Mouse (Mus musculus): ENCODE results near the gene Abl2. TPM values are rescaled to one million over a fixed set of nuclear protein-coding genes. Genes with fewer than 3 reads are reported as not detected.
A peak's percentile ranks its signal among the peaks of the same experiment; 100 is the strongest.
"Not testable (repeated sequence)": the region's sequence is repeated elsewhere in the genome, so short reads cannot be mapped to it uniquely, and the experiment has no call there.

The Abl2 gene
- polyA plus RNA-seq, 1 experiment from 2014 or later: 3.9 TPM

GRCm38 (mm10) chr1:156654735-156655530 lies 96.3 kb downstream of the Abl2 start:
- H3K9ac ChIP-seq (replicated peaks; ENCODE audit: low read length): no peak overlapping the region
- H3K4me3 ChIP-seq (ENCODE audit: low read depth, low read length): no peak overlapping the region
- 64% methylated on average over 13 of the region's 13 CpGs for WGBS
- H3K36me3 ChIP-seq (replicated peaks; ENCODE audit: control insufficient read depth, insufficient read depth, low read depth, low read length): no peaks in the 10 kb centered on the region
- no peak overlapping the region for H3K4me2 ChIP-seq (ENCODE audit: low read depth, low read length)
- DNase-seq (ENCODE audit: low spot score) (peak; percentile 38), ATAC-seq (replicated peaks; ENCODE audit: insufficient number of reproducible peaks, low FRiP score, low TSS enrichment, low read depth) (no peak)
- H3K9me3 ChIP-seq (replicated peaks; ENCODE audit: control insufficient read depth, low read length): no peaks in the 10 kb centered on the region
- H3K4me1 ChIP-seq (ENCODE audit: control insufficient read depth, insufficient read depth, low read length): no peaks in the 10 kb centered on the region
- H3K27ac ChIP-seq (replicated peaks; ENCODE audit: low read depth, low read length): no peak overlapping the region
- H3K27me3 ChIP-seq (ENCODE audit: control insufficient read depth, insufficient read depth, low read length): no peaks in the 10 kb centered on the region

DNA sequence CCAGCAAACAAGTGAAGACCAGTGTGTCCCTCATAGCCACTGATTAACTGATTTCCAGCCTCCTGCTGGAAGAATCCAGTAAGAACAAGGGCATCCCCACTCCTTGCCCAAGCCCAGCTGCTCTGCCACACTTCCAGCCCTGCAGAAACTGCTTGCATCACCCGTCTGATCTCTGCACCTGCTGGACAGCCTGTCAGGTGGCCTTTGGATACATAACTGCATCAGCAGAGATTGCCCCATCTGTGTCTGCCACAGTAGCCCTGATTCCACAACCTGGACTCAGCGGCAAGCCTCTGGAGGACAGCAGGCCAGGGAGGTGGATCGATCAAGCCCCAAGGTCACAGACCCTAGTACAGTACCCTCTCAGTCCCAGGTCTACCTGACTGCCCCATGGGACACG lies 98.9 kb downstream of the Abl2 start:
- no peak for ATAC-seq (replicated peaks; ENCODE audit: insufficient number of reproducible peaks, low FRiP score, low TSS enrichment, low read depth)
- H3K9ac ChIP-seq (replicated peaks; ENCODE audit: low read length): no peak overlapping the region
- no peak for DNase-seq (ENCODE audit: low spot score)
- H3K27ac ChIP-seq (replicated peaks; ENCODE audit: low read depth, low read length): no peak overlapping the region
- WGBS: 85% methylated on average over 4 of the region's 4 CpGs
- no peaks in the 10 kb centered on the region for H3K9me3 ChIP-seq (replicated peaks; ENCODE audit: control insufficient read depth, low read length)
- H3K27me3 ChIP-seq (ENCODE audit: control insufficient read depth, insufficient read depth, low read length): no peaks in the 10 kb centered on the region
- H3K36me3 ChIP-seq (replicated peaks; ENCODE audit: control insufficient read depth, insufficient read depth, low read depth, low read length): no peaks in the 10 kb centered on the region
- H3K4me3 ChIP-seq (ENCODE audit: low read depth, low read length): no peak overlapping the region
- no peaks in the 10 kb centered on the region for H3K4me1 ChIP-seq (ENCODE audit: control insufficient read depth, insufficient read depth, low read length)
- no peak overlapping the region for H3K4me2 ChIP-seq (ENCODE audit: low read depth, low read length)

- DNase-seq (ENCODE audit: low spot score): no peak
Observed at GRCm38 (mm10) chr1:156658676-156659075, 100.1 kb downstream of the Abl2 start.

DNA sequence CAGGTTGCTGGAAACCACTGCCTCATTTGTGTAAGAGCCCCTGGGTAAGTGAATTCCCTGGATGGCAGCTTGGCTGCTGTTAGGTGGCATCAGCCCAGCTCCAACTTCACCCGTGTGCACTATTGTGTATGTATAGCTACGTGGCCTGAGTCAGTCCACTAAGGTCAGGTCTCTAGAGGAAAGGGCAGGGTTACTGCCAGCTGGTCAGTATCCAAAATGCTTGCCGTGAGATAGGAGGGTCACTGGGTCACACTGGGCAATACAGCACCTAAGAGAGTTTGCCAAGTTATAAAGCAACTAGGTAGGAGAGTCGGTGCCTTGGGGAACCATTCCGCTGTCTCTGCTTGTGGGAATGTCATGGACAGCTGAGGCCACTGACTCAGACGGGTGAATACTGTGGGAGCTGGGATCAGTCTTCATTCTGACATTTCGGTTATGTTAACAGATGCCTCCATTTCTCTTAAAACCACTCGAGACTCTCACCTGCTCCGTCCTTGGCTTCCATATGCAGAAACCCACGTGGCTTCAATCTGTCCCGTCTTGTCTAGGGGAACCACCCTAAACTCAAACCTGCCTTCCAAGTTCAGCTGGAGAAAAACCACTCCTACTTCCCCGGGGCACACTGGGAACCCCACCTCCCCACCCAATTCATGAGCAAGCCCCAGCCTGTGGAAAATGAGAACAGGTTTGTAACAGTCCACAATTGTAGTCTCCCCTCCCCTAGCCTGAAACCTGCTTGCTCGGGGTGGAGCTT lies 101.5 kb downstream of the Abl2 start:
- no peaks in the 10 kb centered on the region for H3K27me3 ChIP-seq (ENCODE audit: control insufficient read depth, insufficient read depth, low read length)
- no peaks in the 10 kb centered on the region for H3K4me1 ChIP-seq (ENCODE audit: control insufficient read depth, insufficient read depth, low read length)
- H3K27ac ChIP-seq (replicated peaks; ENCODE audit: low read depth, low read length): no peak overlapping the region
- 74% methylated on average over 13 of the region's 13 CpGs for WGBS
- no peaks in the 10 kb centered on the region for H3K36me3 ChIP-seq (replicated peaks; ENCODE audit: control insufficient read depth, insufficient read depth, low read depth, low read length)
- H3K4me2 ChIP-seq (ENCODE audit: low read depth, low read length): no peak overlapping the region
- ATAC-seq (replicated peaks; ENCODE audit: insufficient number of reproducible peaks, low FRiP score, low TSS enrichment, low read depth): no peak
- peak; percentile 18 for DNase-seq (ENCODE audit: low spot score)
- no peaks in the 10 kb centered on the region for H3K9me3 ChIP-seq (replicated peaks; ENCODE audit: control insufficient read depth, low read length)
- no peak overlapping the region for H3K4me3 ChIP-seq (ENCODE audit: low read depth, low read length)
- H3K9ac ChIP-seq (replicated peaks; ENCODE audit: low read length): no peak overlapping the region

More at GRCm38 (mm10) chr1:156658676-156659075, 100.1 kb downstream of the Abl2 start:
- ATAC-seq (replicated peaks; ENCODE audit: insufficient number of reproducible peaks, low FRiP score, low TSS enrichment, low read depth): no peak
- no peak overlapping the region for H3K4me2 ChIP-seq (ENCODE audit: low read depth, low read length)
- H3K9ac ChIP-seq (replicated peaks; ENCODE audit: low read length): no peak overlapping the region
- H3K9me3 ChIP-seq (replicated peaks; ENCODE audit: control insufficient read depth, low read length): no peaks in the 10 kb centered on the region
- no peaks in the 10 kb centered on the region for H3K36me3 ChIP-seq (replicated peaks; ENCODE audit: control insufficient read depth, insufficient read depth, low read depth, low read length)
- H3K27ac ChIP-seq (replicated peaks; ENCODE audit: low read depth, low read length): no peak overlapping the region
- 79% methylated on average over 5 of the region's 5 CpGs for WGBS
- no peaks in the 10 kb centered on the region for H3K27me3 ChIP-seq (ENCODE audit: control insufficient read depth, insufficient read depth, low read length)
- no peak overlapping the region for H3K4me3 ChIP-seq (ENCODE audit: low read depth, low read length)
- no peaks in the 10 kb centered on the region for H3K4me1 ChIP-seq (ENCODE audit: control insufficient read depth, insufficient read depth, low read length)

GRCm38 (mm10) chr1:156660660-156661236 lies 102.2 kb downstream of the Abl2 start:
- H3K9ac ChIP-seq (replicated peaks; ENCODE audit: low read length); H3K4me3 ChIP-seq (ENCODE audit: low read depth, low read length); H3K4me1 ChIP-seq (ENCODE audit: control insufficient read depth, insufficient read depth, low read length); H3K27ac ChIP-seq (replicated peaks; ENCODE audit: low read depth, low read length); H3K9me3 ChIP-seq (replicated peaks; ENCODE audit: control insufficient read depth, low read length); H3K4me2 ChIP-seq (ENCODE audit: low read depth, low read length); H3K27me3 ChIP-seq (ENCODE audit: control insufficient read depth, insufficient read depth, low read length); H3K36me3 ChIP-seq (replicated peaks; ENCODE audit: control insufficient read depth, insufficient read depth, low read depth, low read length); ATAC-seq (replicated peaks; ENCODE audit: insufficient number of reproducible peaks, low FRiP score, low TSS enrichment, low read depth): not testable (repeated sequence)
- 80% methylated on average over 19 of the region's 21 CpGs for WGBS
- peak; percentile 12 for DNase-seq (ENCODE audit: low spot score)

DNA sequence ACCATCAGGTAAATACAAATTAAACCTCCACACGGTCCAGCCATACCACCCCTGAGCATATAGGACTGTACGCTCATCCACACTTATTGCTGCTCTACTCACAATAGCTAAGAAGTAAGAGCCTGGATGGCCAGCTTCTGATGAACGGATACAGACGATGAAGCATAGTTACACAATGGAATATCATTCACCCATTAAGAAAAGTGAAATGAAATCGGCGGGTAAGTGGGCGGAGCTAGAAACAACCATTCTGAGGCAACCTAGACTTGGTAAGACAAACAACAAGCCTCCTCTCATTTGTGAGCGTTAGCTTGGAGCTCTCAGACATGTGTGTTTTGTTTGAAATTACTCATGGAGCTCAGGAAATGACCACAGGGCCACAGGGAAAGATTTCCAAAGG lies 107.2 kb downstream of the Abl2 start:
- ATAC-seq (replicated peaks; ENCODE audit: insufficient number of reproducible peaks, low FRiP score, low TSS enrichment, low read depth): no peak
- Histone ChIP-seq H3K27ac (replicated peaks; ENCODE audit: low read depth, low read length) (no peak overlapping the region), H3K27me3 (ENCODE audit: control insufficient read depth, insufficient read depth, low read length) (no peaks in the 10 kb centered on the region), H3K9ac (replicated peaks; ENCODE audit: low read length) (no peak overlapping the region), H3K9me3 (replicated peaks; ENCODE audit: control insufficient read depth, low read length) (no peaks in the 10 kb centered on the region), H3K4me2 (ENCODE audit: low read depth, low read length) (no peak overlapping the region), H3K4me3 (ENCODE audit: low read depth, low read length) (no peak overlapping the region), H3K4me1 (ENCODE audit: control insufficient read depth, insufficient read depth, low read length) (no peaks in the 10 kb centered on the region; the same call in 1 of the 2 replicates), H3K36me3 (replicated peaks; ENCODE audit: control insufficient read depth, insufficient read depth, low read depth, low read length) (no peaks in the 10 kb centered on the region)
- DNase-seq (ENCODE audit: low spot score): no peak
- WGBS: 91% methylated on average over 8 of the region's 8 CpGs

DNA sequence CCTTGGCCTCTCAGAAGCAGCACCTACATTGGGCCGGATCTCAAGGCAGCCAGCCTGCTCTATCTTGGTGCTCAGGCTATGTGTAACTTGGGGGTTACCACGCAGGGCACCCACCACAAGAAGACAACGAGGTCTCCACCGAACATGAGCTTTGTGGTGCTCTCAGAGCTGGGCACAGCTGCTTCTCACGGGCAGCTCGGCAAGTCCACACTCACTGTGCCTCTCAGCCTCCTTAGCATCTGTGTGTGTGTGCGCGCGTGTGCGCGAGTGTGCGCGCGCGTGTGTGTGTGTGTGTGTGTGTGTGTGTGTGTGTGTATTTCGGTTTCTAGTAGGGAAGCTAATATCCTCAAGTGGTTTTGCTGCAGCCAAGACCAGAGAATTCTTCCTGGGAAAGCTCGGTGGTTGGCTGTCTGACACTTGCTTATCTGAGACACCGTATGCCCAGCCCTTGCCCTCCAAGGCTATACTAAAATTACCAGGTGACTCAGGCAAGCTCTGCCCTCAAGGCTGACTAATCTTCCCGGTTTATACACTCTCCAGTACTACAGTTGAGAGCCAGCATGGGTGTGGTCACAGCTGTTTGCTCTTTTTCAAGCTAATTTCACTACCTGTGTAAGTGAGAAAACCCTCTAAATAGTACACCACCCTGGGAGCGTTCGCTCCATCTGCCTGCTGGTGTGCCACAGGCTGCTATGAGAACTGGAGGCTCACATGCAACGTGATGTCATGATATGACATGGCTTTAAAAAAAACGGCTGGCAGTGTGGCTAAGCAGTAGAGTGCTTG lies 108.7 kb downstream of the Abl2 start:
- WGBS: 86% methylated on average over 23 of the region's 23 CpGs

More for the DNA sequence above, 108.7 kb downstream of the Abl2 start:
- ATAC-seq (replicated peaks; ENCODE audit: insufficient number of reproducible peaks, low FRiP score, low TSS enrichment, low read depth): no peak
- Histone ChIP-seq H3K9ac (replicated peaks; ENCODE audit: low read length) (no peak overlapping the region), H3K4me2 (ENCODE audit: low read depth, low read length) (no peak overlapping the region), H3K4me3 (ENCODE audit: low read depth, low read length) (no peak overlapping the region), H3K4me1 (ENCODE audit: control insufficient read depth, insufficient read depth, low read length) (no peaks in the 10 kb centered on the region; the same call in 1 of the 2 replicates), H3K27me3 (ENCODE audit: control insufficient read depth, insufficient read depth, low read length) (no peaks in the 10 kb centered on the region), H3K9me3 (replicated peaks; ENCODE audit: control insufficient read depth, low read length) (no peaks in the 10 kb centered on the region), H3K27ac (replicated peaks; ENCODE audit: low read depth, low read length) (no peak overlapping the region), H3K36me3 (replicated peaks; ENCODE audit: control insufficient read depth, insufficient read depth, low read depth, low read length) (no peaks in the 10 kb centered on the region)
- no peak for DNase-seq (ENCODE audit: low spot score)
